Mouse (Mus musculus): ENCODE measurements around the gene P2rx1.

P2rx1 gene

GRCm38 (mm10) chr11:72989044-72989443, 9.9 kb upstream of the P2rx1 start:
- no peak for DNase-seq

GRCm38 (mm10) chr11:72990688-72991087, 8.2 kb upstream of the P2rx1 start:
- no peak for DNase-seq

- DNase-seq: no peak
Observed at GRCm38 (mm10) chr11:72991961-72992360, 6.9 kb upstream of the P2rx1 start.

GRCm38 (mm10) chr11:72996346-72996745, 2.6 kb upstream of the P2rx1 start:
- no peak for DNase-seq

- no peak for DNase-seq
Observed at GRCm38 (mm10) chr11:72996781-72997180, 2.1 kb upstream of the P2rx1 start.

- no peak for DNase-seq
Observed at GRCm38 (mm10) chr11:72997529-72998326, 1.2 kb upstream of the P2rx1 start.

GRCm38 (mm10) chr11:73001029-73001428, 2.1 kb downstream of the P2rx1 start:
- peak; percentile 59 for DNase-seq

GRCm38 (mm10) chr11:73006377-73006776, 7.5 kb downstream of the P2rx1 start:
- no peak for DNase-seq

GRCm38 (mm10) chr11:73007113-73007512, 8.2 kb downstream of the P2rx1 start:
- no peak for DNase-seq

GRCm38 (mm10) chr11:73007698-73008481, 9.0 kb downstream of the P2rx1 start:
- DNase-seq: no peak

GRCm38 (mm10) chr11:73008826-73009225, 9.9 kb downstream of the P2rx1 start:
- no peak for DNase-seq

- DNase-seq: no peak
Observed at GRCm38 (mm10) chr11:73009531-73010274, 10.8 kb downstream of the P2rx1 start.

- no peak for DNase-seq
Observed at GRCm38 (mm10) chr11:73013981-73014380, 15.1 kb downstream of the P2rx1 start.

- DNase-seq: peak; percentile 88
Observed at GRCm38 (mm10) chr11:73014831-73015344, 16.0 kb downstream of the P2rx1 start.

GRCm38 (mm10) chr11:73015391-73016102, 16.6 kb downstream of the P2rx1 start:
- DNase-seq: no peak

- no peak for DNase-seq
Observed at GRCm38 (mm10) chr11:73016103-73016420, 17.2 kb downstream of the P2rx1 start.

GRCm38 (mm10) chr11:73018471-73019146, 19.7 kb downstream of the P2rx1 start, which contains the start of gene Camkk1:
TSS of gene Camkk1 (plus strand) at chr11:73019008.
- DNase-seq: peak; percentile 96

- DNase-seq: peak; percentile 88
Observed at GRCm38 (mm10) chr11:73019147-73019795, 20.4 kb downstream of the P2rx1 start.

GRCm38 (mm10) chr11:73020953-73021800, 22.3 kb downstream of the P2rx1 start:
- DNase-seq: no peak

GRCm38 (mm10) chr11:73023099-73023498, 24.2 kb downstream of the P2rx1 start:
- DNase-seq: peak; percentile 92

Data from layer of hippocampus, adult 9-11 months (tissue).